Mouse (Mus musculus) G1E (cell line): ENCODE measurements at regions not wholly inside any gene's neighbourhood (a gene's known extent, or its start where the extent isn't known, plus 50 kb on each side); places are given as distances from the start of the nearest gene placed in this dataset.

Experiments used
- CTCF ChIP-seq: IDR thresholded peaks from 2 replicates; pipeline ENCODE4 v1.5.1; 2012; ENCODE audit warnings: low read depth, low read length, inconsistent platforms, mixed read lengths
- GATA1 ChIP-seq: IDR thresholded peaks from 2 replicates; pipeline ENCODE4 v1.6.1; 2012; ENCODE audit warnings: borderline replicate concordance, low read length, inconsistent platforms, mixed read lengths
- GATA2 ChIP-seq: IDR thresholded peaks from 2 replicates; pipeline ENCODE4 v1.6.1; 2012; ENCODE audit warnings: low read depth, low read length, inconsistent platforms, borderline replicate concordance
- POLR2AphosphoS5 ChIP-seq: IDR thresholded peaks from 2 replicates; pipeline ENCODE4 v1.6.1; 2012; ENCODE audit warnings: low read depth, low read length, inconsistent platforms; ENCODE audit not compliant: insufficient replicate concordance
- TAL1 ChIP-seq: conservative IDR thresholded peaks from 2 replicates; pipeline ENCODE4 v1.6.1; 2012; ENCODE audit warnings: low read depth, low read length, inconsistent platforms, mixed read lengths

- TF ChIP-seq GATA1, result no peak
- no peak for TF ChIP-seq TAL1
- TF ChIP-seq CTCF, result no peak
- no peak for TF ChIP-seq POLR2AphosphoS5
- no peak for TF ChIP-seq GATA2
Observed at GRCm38 (mm10) chr12:35392111-35392510, 142.7 kb downstream of the Ahr start.
